Mouse (Mus musculus) CH12.LX (cell line): Measurements from ENCODE around the gene Plekhh3. TPM values are rescaled to one million over a fixed set of nuclear protein-coding genes. Genes with fewer than 3 reads are reported as not detected.

Experiments
- DNase-seq: peaks from one replicate; pipeline ENCODE4 v3.0.0-alpha.2; 2013; ENCODE audit errors: extremely low read depth
- H3K27ac ChIP-seq: 2 replicates; pipeline ENCODE4 v1.5.1; 2012; ENCODE audit warnings: low read depth, mild to moderate bottlenecking, control low read depth, moderate library complexity; ENCODE audit not compliant: insufficient read depth
- H3K27me3 ChIP-seq: replicated peaks from 2 replicates; pipeline ENCODE3; 2012; ENCODE audit warnings: inconsistent platforms
- H3K36me3 ChIP-seq, 2 experiments: replicated peaks in 1 of 2; 2 replicates each; pipeline versions ENCODE3 to v1.6.1; 2012; ENCODE audit warnings: inconsistent platforms in 1 of 2, low read length in 1 of 2, mild to moderate bottlenecking in 1 of 2, mixed read lengths in 1 of 2, moderate library complexity in 1 of 2; ENCODE audit not compliant: control insufficient read depth in 1 of 2, insufficient read depth in 1 of 2
- H3K4me1 ChIP-seq, 2 experiments: 2 replicates each; pipeline ENCODE4 v1.6.1; 2012; ENCODE audit warnings: inconsistent platforms in 1 of 2, moderate library complexity in 1 of 2; ENCODE audit not compliant: insufficient read depth in 2 of 2, control insufficient read depth in 1 of 2
- H3K4me2 ChIP-seq: 2 replicates; pipeline ENCODE4 v1.6.1; 2012; ENCODE audit warnings: low read depth, mild to moderate bottlenecking, control low read depth; ENCODE audit not compliant: poor library complexity, insufficient read depth, severe bottlenecking
- H3K4me3 ChIP-seq, 3 experiments: fragments of 150-350 bp in 1 of 3; sonication (generic) in 1 of 3; replicated peaks in 1 of 3; 2 replicates each; pipeline versions ENCODE3 to v1.5.1; 2011 to 2012; ENCODE audit warnings: low read depth in 2 of 3, low read length in 2 of 3, mild to moderate bottlenecking in 2 of 3, moderate library complexity in 2 of 3, control low read depth in 1 of 3, improper control_type of control experiment in 1 of 3, inconsistent platforms in 1 of 3, mixed read lengths in 1 of 3; ENCODE audit not compliant: poor library complexity in 1 of 3
- H3K79me2 ChIP-seq: replicated peaks from 2 replicates; pipeline ENCODE4 v1.6.1; 2012; ENCODE audit warnings: mild to moderate bottlenecking, moderate library complexity; ENCODE audit not compliant: control insufficient read depth, poor library complexity, insufficient read depth, severe bottlenecking; ENCODE audit errors: extremely low read depth
- H3K9ac ChIP-seq: 2 replicates; pipeline ENCODE4 v1.6.1; 2012; ENCODE audit warnings: low read depth, mild to moderate bottlenecking, control low read depth, moderate library complexity; ENCODE audit not compliant: insufficient read depth
- H3K9me3 ChIP-seq: replicated peaks from 2 replicates; pipeline ENCODE3; 2012; ENCODE audit warnings: low read length, inconsistent platforms, mixed read lengths
- CHD2 ChIP-seq: IDR thresholded peaks from 2 replicates; pipeline ENCODE4 v1.6.1; 2011; ENCODE audit warnings: low read length, improper control_type of control experiment
- CTCF ChIP-seq, 2 experiments: IDR thresholded peaks in 1 of 2; conservative IDR thresholded peaks in 1 of 2; 2 replicates each; pipeline ENCODE4 v1.5.1; 2011 to 2012; ENCODE audit warnings: low read depth in 2 of 2, low read length in 2 of 2, improper control_type of control experiment in 1 of 2, inconsistent platforms in 1 of 2, mild to moderate bottlenecking in 1 of 2, moderate library complexity in 1 of 2
- E2F4 ChIP-seq: IDR thresholded peaks from 2 replicates; pipeline ENCODE4 v1.6.1; 2011; ENCODE audit warnings: low read depth, low read length, improper control_type of control experiment; ENCODE audit not compliant: insufficient replicate concordance
- ELF1 ChIP-seq: IDR thresholded peaks from 2 replicates; pipeline ENCODE4 v1.6.1; 2014; ENCODE audit warnings: low read depth, mild to moderate bottlenecking, inconsistent platforms, low read length, improper control_type of control experiment
- KAT2A ChIP-seq: IDR thresholded peaks from 2 replicates; pipeline ENCODE4 v1.6.1; 2012; ENCODE audit warnings: low read length, improper control_type of control experiment, inconsistent platforms; ENCODE audit not compliant: insufficient replicate concordance
- MAX ChIP-seq: IDR thresholded peaks from 2 replicates; pipeline ENCODE4 v1.6.1; 2011; ENCODE audit warnings: low read length, improper control_type of control experiment
- MEF2A ChIP-seq: IDR thresholded peaks from 2 replicates; pipeline ENCODE4 v1.6.1; 2014; ENCODE audit warnings: low read depth, mild to moderate bottlenecking, inconsistent platforms, low read length, improper control_type of control experiment, borderline replicate concordance
- MXI1 ChIP-seq: IDR thresholded peaks from 2 replicates; pipeline ENCODE4 v1.6.1; 2011; ENCODE audit warnings: mild to moderate bottlenecking, low read depth, low read length, improper control_type of control experiment
- NELFE ChIP-seq: IDR thresholded peaks from 2 replicates; pipeline ENCODE4 v1.6.1; 2011; ENCODE audit warnings: low read depth, low read length, improper control_type of control experiment
- NRF1 ChIP-seq: IDR thresholded peaks from 2 replicates; pipeline ENCODE4 v1.6.1; 2014; ENCODE audit warnings: low read depth, mild to moderate bottlenecking, inconsistent platforms, low read length, improper control_type of control experiment, moderate library complexity
- POLR2A ChIP-seq: IDR thresholded peaks from 2 replicates; pipeline ENCODE4 v1.6.1; 2011; ENCODE audit warnings: low read depth, mild to moderate bottlenecking, improper control_type of control experiment, low read length
- RAD21 ChIP-seq: IDR thresholded peaks from 2 replicates; pipeline ENCODE4 v1.6.1; 2011; ENCODE audit warnings: low read depth, mild to moderate bottlenecking, low read length, improper control_type of control experiment, moderate library complexity
- RCOR1 ChIP-seq: conservative IDR thresholded peaks from 2 replicates; pipeline ENCODE4 v1.6.1; 2012; ENCODE audit warnings: low read depth, mild to moderate bottlenecking, inconsistent platforms, low read length, improper control_type of control experiment
- SIN3A ChIP-seq: IDR thresholded peaks from 2 replicates; pipeline ENCODE4 v1.6.1; 2012; ENCODE audit warnings: low read length, improper control_type of control experiment, inconsistent platforms
- TCF12 ChIP-seq: IDR thresholded peaks from 2 replicates; pipeline ENCODE4 v1.6.1; 2014; ENCODE audit warnings: low read depth, mild to moderate bottlenecking, inconsistent platforms, low read length, improper control_type of control experiment
- ZC3H11A ChIP-seq: IDR thresholded peaks from 2 replicates; pipeline ENCODE4 v1.6.1; 2012; ENCODE audit warnings: low read depth, mild to moderate bottlenecking, inconsistent platforms, low read length, improper control_type of control experiment
- ZMIZ1 ChIP-seq: IDR thresholded peaks from 2 replicates; pipeline ENCODE4 v1.6.1; 2012; ENCODE audit warnings: low read depth, mild to moderate bottlenecking, inconsistent platforms, low read length, improper control_type of control experiment
- dilution Hi-C: fragments of 300-500 bp; cut with MboI; formaldehyde crosslinking; loops from 2 replicates; pipeline ENCODE4 v1.14.3; 2020; ENCODE audit warnings: low sequenced_read_pairs; ENCODE audit not compliant: extremely low pct_unique_long_range_greater_than_20kb, extremely low pct_ligation_motif_present
- in situ Hi-C: fragments of 300-500 bp; cut with MboI; formaldehyde crosslinking; loops from 3 replicates; pipeline ENCODE4 v1.14.3; 2019; ENCODE audit warnings: low sequenced_read_pairs, low pct_ligation_motif_present, low pct_unique_long_range_greater_than_20kb, mixed read lengths
- polyA plus RNA-seq: library from polyadenylated mRNA; unstranded; fragments of >175 nt; gene quantifications from 2 replicates; pipeline ENCODE4 v1.2.1, GENCODE M21; 2012; ENCODE audit warnings: low read depth; ENCODE audit not compliant: insufficient read length
- total RNA-seq, 2 experiments: library from RNA; depleted of rRNA; stranded (reverse); fragments of 300-350 nt in 1 of 2; fragments of >200 nt in 1 of 2; gene quantifications; 2 replicates each; pipeline ENCODE4 v1.2.3; 2012 to 2014

Plekhh3 gene
- total and polyA plus RNA-seq, 3 experiments: 2.9 to 20.3 (median 5.0) TPM

DNA sequence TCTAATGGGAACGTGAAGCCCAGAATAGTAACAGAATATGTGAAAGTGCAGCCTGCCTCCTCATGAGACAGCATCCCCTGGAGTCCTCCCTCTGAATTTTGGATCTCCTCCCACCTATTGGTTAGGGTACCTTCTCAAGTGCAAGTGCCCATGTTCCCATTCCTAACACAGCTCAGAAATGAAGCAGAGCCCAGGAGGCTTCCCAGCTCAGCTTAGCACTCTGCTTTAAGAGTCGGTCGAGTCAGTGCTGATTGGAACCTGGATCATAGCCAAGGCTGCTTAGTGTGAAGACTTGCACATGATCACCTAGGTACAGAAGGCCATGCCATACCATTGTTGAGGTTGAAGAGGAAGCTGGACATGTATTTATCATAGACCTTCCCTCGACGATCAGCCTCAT is 23.0 kb upstream of the Plekhh3 start:
- Histone ChIP-seq H3K36me3 (peaks cover 40 to 95% of the 10 kb centered on the region in 2 experiments), H3K4me1 (peaks cover 25 to 44% of the 10 kb centered on the region in 2 experiments), H3K4me2 (peak overlapping the region; percentile 44), H3K9ac (peak overlapping the region; percentile 11; the same call in 1 of the 2 replicates), H3K27ac (peak overlapping the region; percentile 58), H3K4me3 (peak overlapping the region in 1 of 3 experiments; percentile 15), H3K9me3 (no peaks in the 10 kb centered on the region), H3K27me3 (no peaks in the 10 kb centered on the region), H3K79me2 (no peaks in the 10 kb centered on the region)
- no peak for DNase-seq
- 0 out of 2 replicates have a peak, but pooled peaks have one; percentile 44 for TF ChIP-seq ZMIZ1
- no peak for TF ChIP-seq CTCF (conservative IDR thresholded peaks at IDR 0.05 in 1 of 2, IDR thresholded peaks at IDR 0.05 in 1 of 2; ENCODE audit: low read depth in 2 of 2, low read length in 2 of 2)
- in situ Hi-C loops: no loop called here
- dilution Hi-C loops: no loop called here

DNA sequence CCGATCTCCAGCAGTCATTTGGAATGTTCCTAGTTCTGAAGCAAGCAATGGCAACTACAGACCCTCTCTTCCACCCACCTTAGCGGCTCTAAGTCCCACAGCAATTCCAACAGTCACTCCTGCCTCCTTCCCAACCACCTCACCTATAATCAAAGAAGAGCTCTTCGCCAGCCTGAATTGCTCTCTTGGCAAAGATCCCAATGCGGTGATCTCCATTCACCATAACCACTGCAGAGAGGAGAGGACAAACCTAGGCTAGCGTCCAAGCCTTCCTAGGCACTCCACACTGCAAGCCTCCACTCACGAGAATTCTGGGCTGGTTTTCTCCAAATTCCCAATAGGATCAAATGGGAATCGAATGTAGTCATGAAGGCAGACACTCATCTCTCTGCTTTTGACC is 21.9 kb upstream of the Plekhh3 start:
- Histone ChIP-seq H3K4me1 (peaks cover 25 to 44% of the 10 kb centered on the region in 2 experiments), H3K27me3 (no peaks in the 10 kb centered on the region), H3K9ac (no peak overlapping the region), H3K36me3 (peaks cover 42 to 95% of the 10 kb centered on the region in 2 experiments), H3K79me2 (no peaks in the 10 kb centered on the region), H3K4me2 (no peak overlapping the region), H3K27ac (no peak overlapping the region), H3K9me3 (no peaks in the 10 kb centered on the region), H3K4me3 (no peak overlapping the region)
- no peak for DNase-seq
- in situ Hi-C loops (no loop called here), dilution Hi-C loops (no loop called here)
- TF ChIP-seq NRF1 (no peak), RAD21 (no peak), SIN3A (no peak), MAX (no peak), MXI1 (no peak)

DNA sequence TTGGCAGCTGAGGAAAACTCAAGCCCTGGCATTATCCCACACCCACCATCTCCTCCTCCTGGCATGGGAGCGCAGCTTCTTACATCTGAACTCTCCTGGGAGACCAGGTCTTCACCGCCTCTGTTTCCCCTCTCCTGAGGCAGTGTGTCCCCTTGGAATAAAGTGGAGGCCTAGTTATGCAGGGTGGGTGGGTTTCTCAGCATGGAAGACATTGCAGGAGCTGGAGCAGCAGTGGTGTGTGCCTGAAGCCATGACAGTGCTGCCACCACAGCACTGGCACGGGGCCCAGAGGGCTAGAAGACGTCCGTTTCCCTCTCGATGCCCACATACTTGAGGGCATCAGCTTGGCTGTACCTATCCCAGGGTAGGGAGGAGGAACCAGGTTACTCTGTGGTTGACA is 21.5 kb upstream of the Plekhh3 start:
- Histone ChIP-seq H3K9ac (no peak overlapping the region), H3K27me3 (no peaks in the 10 kb centered on the region), H3K79me2 (no peaks in the 10 kb centered on the region), H3K4me3 (no peak overlapping the region), H3K4me1 (peaks cover 25 to 44% of the 10 kb centered on the region in 2 experiments), H3K27ac (no peak overlapping the region), H3K9me3 (no peaks in the 10 kb centered on the region), H3K36me3 (peaks cover 41 to 95% of the 10 kb centered on the region in 2 experiments), H3K4me2 (no peak overlapping the region)
- TF ChIP-seq NELFE (no peak), POLR2A (no peak), KAT2A (no peak), MEF2A (no peak), RCOR1 (no peak), ELF1 (no peak), E2F4 (no peak), CHD2 (no peak), TCF12 (no peak), ZC3H11A (no peak)
- dilution Hi-C loops (no loop called here), in situ Hi-C loops (no loop called here)
- DNase-seq: no peak
